Mouse (Mus musculus) macrophage (primary cell): ENCODE measurements around the gene Fam107b. TPM values are rescaled to one million over a fixed set of nuclear protein-coding genes. Genes with fewer than 3 reads are reported as not detected.
A peak's percentile ranks its signal among the peaks of the same experiment; 100 is the strongest.
"Not testable (repeated sequence)": the region's sequence is repeated elsewhere in the genome, so short reads cannot be mapped to it uniquely, and the experiment has no call there.

Source experiments
- H3K27ac ChIP-seq: fragments of 350-480 bp; formaldehyde crosslinking; 2 replicates; pipeline ENCODE4 v1.9.0; 2021
- H3K36me3 ChIP-seq: fragments of 350-480 bp; formaldehyde crosslinking; 2 replicates; pipeline ENCODE4 v1.9.0; 2021; ENCODE audit errors: inconsistent target
- H3K4me3 ChIP-seq: fragments of 350-480 bp; formaldehyde crosslinking; 2 replicates; pipeline ENCODE4 v1.9.0; 2021; ENCODE audit errors: inconsistent target
- H3K79me2 ChIP-seq: fragments of 350-480 bp; formaldehyde crosslinking; 2 replicates; pipeline ENCODE4 v1.9.0; 2021; ENCODE audit errors: inconsistent target
- WGBS: methylation state at CpG from one replicate; pipeline ENCODE4 v1.1.7; 2026; ENCODE audit warnings: inconsistent platforms; ENCODE audit not compliant: missing documents; 5-methylcytosine and 5-hydroxymethylcytosine counted together
- polyA plus RNA-seq: library from polyadenylated mRNA; stranded (reverse); fragments of 250-400 nt; gene quantifications from 3 replicates; pipeline ENCODE4 v1.2.4, GENCODE M21; 2018; ENCODE audit warnings: inconsistent platforms

Gene Fam107b
- polyA plus RNA-seq, 1 experiment from 2014 or later, result 33.9 TPM

DNA sequence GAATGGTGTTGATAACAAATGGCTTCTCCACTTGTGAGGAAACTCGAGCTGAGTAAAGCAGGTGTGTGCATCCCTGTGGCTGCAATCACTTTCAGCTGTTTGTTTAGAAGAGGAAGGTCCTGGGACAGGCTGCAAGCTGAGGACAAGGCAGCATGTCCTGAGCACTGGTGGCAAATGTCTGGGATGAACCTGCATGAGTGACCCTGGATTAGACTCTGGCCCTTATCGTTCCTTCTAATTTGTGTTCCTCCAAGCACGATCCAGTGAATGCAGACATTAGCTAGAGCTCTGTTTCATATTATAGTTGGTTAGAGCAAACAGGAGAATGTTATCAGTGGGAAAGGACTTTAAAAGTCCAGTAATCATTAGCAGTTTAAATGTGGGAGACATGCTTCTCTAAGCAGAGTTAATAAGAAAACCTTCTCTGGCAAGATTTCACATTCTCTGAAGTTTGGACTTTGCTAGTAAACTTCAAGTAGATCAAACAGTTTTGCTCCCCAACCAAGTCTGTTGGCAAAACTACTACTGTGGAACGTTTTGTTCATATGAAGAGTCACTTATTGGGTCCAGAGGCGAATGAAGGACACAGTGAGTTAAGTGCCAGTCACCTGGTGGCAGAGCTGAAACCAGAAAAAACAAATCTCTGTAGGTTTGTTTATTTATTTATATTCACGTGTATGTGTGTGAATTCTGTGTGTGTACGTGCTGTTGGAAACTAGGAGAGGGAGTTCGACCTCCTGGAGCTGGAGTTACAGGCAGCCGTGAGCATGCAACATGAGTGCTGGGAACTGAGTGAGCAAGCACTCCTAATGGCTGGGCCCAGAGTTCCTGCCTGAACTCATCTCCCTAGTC is 134.2 kb downstream of the Fam107b start:
- no peaks in the 10 kb centered on the region for H3K36me3 ChIP-seq
- no peak overlapping the region for H3K27ac ChIP-seq
- no peaks in the 10 kb centered on the region for H3K79me2 ChIP-seq
- 74% methylated on average over 9 of the region's 9 CpGs for WGBS
- no peak overlapping the region for H3K4me3 ChIP-seq

DNA sequence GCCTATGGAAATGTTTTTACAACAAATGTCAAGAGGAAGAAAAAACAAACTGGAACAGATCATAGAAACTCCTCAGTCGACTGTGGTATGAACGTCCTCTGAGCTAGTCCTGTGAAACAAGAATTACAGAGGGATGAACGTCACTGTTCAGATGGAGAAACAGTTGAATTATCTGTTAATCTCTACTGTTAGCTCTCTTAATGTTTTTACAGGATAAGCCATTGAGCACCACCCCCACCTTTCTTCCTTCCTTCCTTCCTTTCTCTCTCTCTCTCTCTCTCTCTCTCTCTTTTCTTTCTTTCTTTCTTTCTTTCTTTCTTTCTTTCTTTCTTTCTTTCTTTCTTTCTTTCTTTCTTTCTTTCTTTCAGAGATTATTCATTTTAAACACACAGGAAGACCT is 135.0 kb downstream of the Fam107b start:
- not testable (repeated sequence) for H3K79me2 ChIP-seq, H3K36me3 ChIP-seq, H3K4me3 ChIP-seq, H3K27ac ChIP-seq
- 47% methylated on average over 3 of the region's 3 CpGs for WGBS

DNA sequence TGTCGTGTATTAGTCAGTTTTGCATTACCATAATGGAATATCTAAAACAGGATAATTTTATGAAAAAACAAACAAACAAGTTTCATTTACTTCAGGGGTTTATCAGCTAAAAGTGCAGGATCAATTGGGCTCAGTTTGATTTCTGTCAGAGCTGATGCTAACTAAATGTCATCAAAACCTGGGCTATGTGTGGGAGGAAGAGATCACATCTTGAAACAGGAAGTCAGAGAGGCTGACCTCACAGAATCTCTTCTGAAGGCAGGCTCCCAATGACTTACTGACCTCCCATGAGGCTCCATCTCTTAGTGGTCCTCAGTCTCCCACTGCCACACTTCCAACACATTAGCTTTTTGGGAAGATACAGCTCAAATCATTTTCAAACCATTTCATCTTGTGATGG is 136.9 kb downstream of the Fam107b start:
- H3K79me2 ChIP-seq, result no peaks in the 10 kb centered on the region
- no peak overlapping the region for H3K27ac ChIP-seq
- H3K4me3 ChIP-seq, result no peak overlapping the region
- WGBS, result 100% methylated on average over 1 of the region's 1 CpGs
- H3K36me3 ChIP-seq, result no peaks in the 10 kb centered on the region

DNA sequence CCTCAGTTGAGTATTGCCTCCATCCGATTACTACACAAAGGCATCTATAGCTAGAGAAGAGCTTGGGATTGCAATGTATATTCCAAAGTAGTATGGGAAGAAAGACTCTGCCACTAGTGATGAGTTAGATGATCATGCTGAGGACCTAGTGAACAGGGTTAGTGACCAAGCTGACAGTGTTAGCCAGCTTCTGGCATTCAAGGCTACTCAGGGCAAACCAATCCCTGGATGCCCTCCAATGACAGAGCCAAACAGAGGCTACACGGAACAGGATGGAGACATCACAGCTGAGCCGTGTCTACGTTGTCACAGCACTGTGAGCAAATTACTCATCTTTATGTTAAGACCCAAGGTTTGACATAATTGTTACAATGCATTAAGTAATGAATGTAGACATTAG is 138.3 kb downstream of the Fam107b start:
- Histone ChIP-seq H3K79me2 (no peaks in the 10 kb centered on the region), H3K27ac (no peak overlapping the region), H3K4me3 (no peak overlapping the region), H3K36me3 (no peaks in the 10 kb centered on the region)
- WGBS, result 97% methylated on average over 4 of the region's 4 CpGs

DNA sequence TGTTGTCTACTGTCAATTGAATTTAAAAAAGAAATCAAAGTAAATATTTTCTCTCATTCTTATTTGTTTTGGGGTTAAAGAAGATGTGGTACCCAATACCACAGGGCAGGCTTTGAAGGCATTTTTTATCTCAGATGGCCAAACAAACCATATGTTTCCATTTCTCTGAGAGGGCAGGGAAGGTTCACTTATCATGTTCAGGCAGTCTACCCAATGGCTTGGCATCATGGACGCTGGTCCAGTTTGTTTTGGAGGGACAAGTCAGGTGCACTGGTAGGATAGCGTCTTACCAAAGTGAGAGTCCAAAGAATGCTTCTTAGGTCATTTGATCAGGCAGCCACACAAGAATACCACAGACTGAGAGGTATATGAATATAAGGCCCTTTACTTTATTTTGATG is 139.6 kb downstream of the Fam107b start:
- WGBS, result 89% methylated on average over 2 of the region's 2 CpGs
- no peaks in the 10 kb centered on the region for H3K36me3 ChIP-seq
- H3K4me3 ChIP-seq, result no peak overlapping the region
- peaks cover 12% of the 10 kb centered on the region; the same call in 1 of the 2 replicates for H3K79me2 ChIP-seq
- H3K27ac ChIP-seq, result no peak overlapping the region

DNA sequence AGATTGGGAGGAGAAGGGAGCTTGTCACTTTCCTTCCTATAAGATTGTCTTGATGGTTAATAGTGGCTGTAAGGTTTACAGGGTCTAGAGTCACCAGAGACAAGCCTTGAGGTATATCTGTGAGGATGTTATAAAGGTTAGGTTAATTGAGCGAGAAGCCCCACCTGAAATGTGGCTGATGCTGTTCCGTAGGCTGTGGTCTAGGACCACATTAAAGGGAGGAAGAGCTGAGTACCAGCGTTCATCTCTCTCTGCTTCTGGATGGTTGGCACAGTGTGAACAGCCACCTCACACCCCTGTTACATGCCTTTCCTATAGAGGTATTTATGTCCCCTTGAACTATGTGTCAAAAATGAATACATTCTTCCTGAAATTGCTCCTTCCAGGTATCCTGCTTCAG is 140.2 kb downstream of the Fam107b start:
- Histone ChIP-seq H3K4me3 (no peak overlapping the region), H3K79me2 (peaks cover 18% of the 10 kb centered on the region; the same call in 1 of the 2 replicates), H3K36me3 (no peaks in the 10 kb centered on the region), H3K27ac (no peak overlapping the region)
- WGBS, result 83% methylated on average over 3 of the region's 3 CpGs

DNA sequence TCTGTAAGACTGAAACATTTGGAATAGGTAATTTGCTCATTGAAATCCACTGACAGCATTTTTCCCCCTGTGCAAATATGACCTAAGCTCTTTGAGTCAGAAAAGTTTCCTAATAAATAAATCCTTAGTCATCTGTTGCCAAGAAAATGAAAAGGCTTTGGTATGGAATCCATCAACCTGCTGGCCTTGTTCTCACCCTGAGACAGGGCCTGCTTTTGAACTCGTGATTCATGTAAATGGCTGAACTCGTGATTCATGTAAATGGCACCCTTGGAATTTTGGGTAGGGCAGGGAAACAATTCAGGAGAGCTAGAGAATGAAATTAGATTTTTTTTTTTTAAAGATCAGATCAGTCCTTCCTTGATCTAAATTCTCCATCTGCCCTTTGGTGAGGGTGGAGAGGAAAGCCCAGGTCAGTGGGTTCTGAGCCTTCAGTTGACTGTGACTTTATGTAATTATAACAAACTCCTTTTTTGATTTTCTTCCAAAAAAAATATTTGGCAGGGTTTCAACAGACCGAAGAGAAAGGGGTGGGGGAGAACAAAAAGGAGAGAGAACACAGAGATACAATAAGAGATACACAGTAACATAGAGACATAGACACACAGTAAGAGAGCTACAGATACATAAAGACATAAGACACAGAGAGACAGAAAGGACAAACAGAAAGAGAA is 142.2 kb downstream of the Fam107b start:
- Histone ChIP-seq H3K36me3 (no peaks in the 10 kb centered on the region), H3K4me3 (no peak overlapping the region), H3K79me2 (peaks cover 38% of the 10 kb centered on the region), H3K27ac (no peak overlapping the region)
- 67% methylated on average over 3 of the region's 3 CpGs for WGBS

DNA sequence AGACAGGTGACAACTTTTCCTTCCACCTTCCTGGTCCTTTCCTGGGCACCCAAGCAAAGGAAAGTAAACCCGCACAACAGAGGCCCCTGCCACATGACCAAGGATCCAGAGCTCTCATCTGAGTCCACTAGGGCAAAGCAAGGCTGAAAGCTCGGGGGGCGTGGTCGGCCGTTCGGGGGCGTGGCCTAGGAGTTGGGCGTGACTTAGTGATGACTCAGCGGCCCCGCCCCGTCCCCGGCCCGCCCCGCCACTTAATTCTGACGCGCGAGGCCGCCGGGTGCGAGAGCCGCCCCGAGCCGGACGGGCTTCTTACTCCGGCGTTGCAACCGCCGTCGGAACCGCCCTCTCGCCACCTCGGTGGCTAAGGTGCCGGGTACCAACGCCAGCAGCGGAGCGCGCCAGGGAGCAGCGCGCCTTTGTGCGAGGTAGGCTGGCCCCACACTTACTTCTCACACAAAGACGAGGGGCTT is 143.0 kb downstream of the Fam107b start:
- Histone ChIP-seq H3K79me2 (peaks cover 45% of the 10 kb centered on the region), H3K4me3 (peak overlapping the region; percentile 42; the same call in 1 of the 2 replicates), H3K36me3 (no peaks in the 10 kb centered on the region), H3K27ac (no peak overlapping the region)
- WGBS, result 0% methylated on average over 40 of the region's 41 CpGs

DNA sequence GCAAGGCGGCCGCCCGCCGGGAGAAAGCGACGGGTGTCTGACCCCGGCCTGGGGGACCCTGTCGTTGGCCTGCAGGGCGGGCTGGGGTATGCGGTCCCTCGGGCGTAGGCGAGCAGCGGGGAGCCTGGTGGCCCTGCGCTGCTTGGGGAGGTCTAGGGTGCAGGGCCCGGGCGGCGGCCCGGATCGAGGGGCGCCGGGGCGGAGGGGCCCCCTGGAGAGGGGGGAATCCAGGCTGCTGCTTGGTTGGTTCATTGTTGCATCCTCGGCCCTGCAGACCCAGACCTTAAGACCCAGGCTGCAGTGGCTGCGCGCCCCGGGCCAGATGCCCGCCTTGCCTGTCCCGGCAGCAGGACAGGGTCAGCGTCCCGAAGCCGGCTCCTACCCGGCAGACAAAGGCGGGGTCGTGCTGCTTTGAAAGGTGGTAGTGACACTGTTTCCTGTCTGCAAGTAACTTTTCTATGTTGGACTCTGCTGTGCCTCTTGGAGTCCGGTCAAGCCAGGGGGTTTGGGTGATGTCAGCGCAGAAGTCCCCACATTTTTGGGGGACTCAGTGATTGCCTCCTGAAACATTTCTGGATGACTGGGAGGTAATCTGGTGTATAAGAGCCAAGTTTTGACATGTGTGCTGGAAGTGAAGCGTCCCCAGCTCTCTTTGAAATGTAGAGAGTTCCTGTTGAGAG is 143.5 kb downstream of the Fam107b start:
- H3K79me2 ChIP-seq, result peaks cover 51% of the 10 kb centered on the region
- no peaks in the 10 kb centered on the region for H3K36me3 ChIP-seq
- under 1% methylated on average over 38 of the region's 38 CpGs for WGBS
- no peak overlapping the region for H3K27ac ChIP-seq
- H3K4me3 ChIP-seq, result peak overlapping the region; percentile 42

DNA sequence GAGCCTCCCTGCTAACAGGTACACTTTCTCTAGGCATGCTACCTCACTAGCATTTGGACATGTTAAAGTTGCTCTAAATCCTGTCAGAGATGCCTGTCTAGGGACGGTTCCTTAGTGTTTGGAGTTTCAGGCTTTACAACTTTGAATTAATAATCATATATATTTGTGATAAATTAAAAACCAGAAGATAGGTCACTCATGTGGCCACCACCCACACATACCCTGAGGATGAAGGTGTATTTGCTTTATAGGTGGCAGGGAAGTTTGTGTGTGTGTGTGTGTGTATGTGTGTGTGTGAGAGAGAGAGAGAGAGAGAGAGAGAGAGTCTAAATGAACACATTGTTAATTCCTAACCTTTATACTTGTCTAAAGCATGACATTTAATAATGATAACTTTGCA is 144.2 kb downstream of the Fam107b start:
- Histone ChIP-seq H3K4me3 (peak overlapping the region; percentile 42), H3K27ac (no peak overlapping the region), H3K79me2 (peaks cover 57% of the 10 kb centered on the region), H3K36me3 (no peaks in the 10 kb centered on the region)
- 0% methylated on average over 1 of the region's 1 CpGs for WGBS

DNA sequence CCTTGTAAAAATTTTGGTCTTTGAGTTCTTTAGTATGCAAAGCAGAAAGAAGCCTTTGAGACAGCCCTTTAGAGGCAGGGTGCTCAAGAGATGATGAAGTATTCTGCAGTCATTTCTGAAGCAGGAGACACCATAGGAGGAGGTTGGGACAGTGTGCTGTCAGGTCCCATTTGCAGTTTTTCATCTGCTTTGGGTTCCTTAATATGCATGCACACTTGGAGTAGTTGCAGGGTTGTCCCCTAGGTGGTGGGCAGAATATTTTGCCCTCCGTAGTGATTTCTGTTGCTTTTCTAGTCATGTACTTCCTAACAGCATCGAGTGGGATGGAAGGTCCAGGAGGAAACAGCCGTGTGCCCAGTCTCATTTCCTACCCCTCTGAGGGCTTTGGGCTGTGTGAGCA is 145.1 kb downstream of the Fam107b start:
- Histone ChIP-seq H3K4me3 (peak overlapping the region; percentile 1; the same call in 1 of the 2 replicates), H3K27ac (no peak overlapping the region), H3K36me3 (no peaks in the 10 kb centered on the region), H3K79me2 (peaks cover 66% of the 10 kb centered on the region)
- WGBS, result 2% methylated on average over 3 of the region's 3 CpGs

DNA sequence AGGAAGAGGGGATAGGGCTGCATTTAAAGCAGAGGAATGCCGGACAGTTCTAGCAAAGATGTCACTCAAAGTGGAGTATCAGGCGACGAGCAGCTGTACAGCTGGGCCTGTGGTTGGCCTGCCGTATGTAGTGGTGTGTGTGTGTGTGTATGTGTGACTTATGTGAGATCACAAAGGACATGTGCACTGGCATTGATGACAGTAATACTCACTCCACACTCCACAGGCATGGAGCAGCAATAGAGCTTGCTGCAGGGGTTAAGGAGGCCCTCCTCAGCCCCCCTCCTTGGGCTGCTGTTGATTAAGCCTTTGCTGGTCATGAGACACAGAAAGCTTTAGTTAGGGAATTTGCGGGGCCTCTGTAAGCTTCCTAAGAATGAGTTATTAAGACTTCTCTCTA is 147.0 kb downstream of the Fam107b start:
- H3K27ac ChIP-seq, result no peak overlapping the region
- WGBS, result 24% methylated on average over 5 of the region's 5 CpGs
- no peak overlapping the region for H3K4me3 ChIP-seq
- peaks cover 84% of the 10 kb centered on the region for H3K79me2 ChIP-seq
- H3K36me3 ChIP-seq, result no peaks in the 10 kb centered on the region

DNA sequence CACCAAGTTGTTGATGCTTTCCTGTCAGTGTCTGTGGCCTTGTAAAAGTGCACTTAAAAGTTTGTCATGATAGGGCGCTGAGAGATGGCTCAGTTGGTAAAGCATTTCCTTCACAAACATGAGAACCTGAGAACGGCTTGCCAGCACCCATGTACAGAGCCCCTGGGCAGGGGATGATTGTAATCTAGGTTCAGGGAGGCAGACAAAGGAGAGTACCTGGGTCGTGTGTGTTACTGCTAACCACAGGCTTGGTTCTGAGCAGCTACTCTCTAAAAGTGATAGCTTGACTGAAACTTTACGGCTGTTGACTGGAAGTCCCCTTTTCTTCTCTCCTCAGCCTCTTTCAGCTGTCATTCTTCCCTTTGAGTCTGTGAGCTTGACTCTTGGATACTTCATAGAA is 147.6 kb downstream of the Fam107b start:
- H3K27ac ChIP-seq, result no peak overlapping the region

DNA sequence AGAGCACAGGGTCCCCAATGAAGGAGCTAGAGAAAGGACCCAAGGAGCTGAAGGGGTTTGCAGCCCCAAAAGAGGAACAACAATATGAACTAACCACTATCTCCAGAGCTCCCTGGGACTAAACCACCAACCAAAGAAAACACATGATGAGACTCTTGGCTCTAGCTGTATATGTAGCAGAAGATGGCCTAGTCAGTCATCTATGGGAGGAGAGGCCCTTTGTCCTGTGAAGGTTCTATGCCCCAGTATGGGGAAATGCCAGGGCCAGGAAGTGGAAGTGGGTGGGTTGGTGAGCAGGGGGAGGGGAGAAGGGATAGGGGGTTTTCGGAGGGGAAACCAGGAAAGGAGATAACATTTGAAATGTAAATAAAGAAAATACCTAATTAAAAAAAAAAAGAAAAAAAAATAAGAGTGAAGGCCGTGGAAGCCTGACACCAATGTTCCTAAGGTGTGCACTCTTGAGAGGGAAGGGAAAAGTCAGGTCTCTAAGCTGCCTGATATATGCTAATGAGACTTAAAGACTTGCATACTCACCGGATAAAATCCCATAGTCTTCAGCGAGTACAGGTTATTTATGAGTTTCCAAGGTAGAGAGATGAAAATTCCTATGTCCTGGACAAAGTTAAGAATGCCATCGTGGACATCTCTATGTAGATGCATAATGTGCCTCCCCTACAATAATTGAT is 149.3 kb downstream of the Fam107b start:
- Histone ChIP-seq H3K79me2 (peaks cover 98% of the 10 kb centered on the region), H3K27ac (peak overlapping the region; percentile 8; the same call in 1 of the 2 replicates)
- 44% methylated on average over 5 of the region's 5 CpGs for WGBS
- not testable (repeated sequence) for H3K4me3 ChIP-seq, H3K36me3 ChIP-seq

More for the DNA sequence above, 147.6 kb downstream of the Fam107b start:
- Histone ChIP-seq H3K4me3 (no peak overlapping the region), H3K36me3 (no peaks in the 10 kb centered on the region), H3K79me2 (peaks cover 90% of the 10 kb centered on the region)
- 32% methylated on average over 4 of the region's 4 CpGs for WGBS
